Mouse (Mus musculus): ENCODE results near the gene Agpat4.

- TF ChIP-seq CTCF (IDR thresholded peaks at IDR 0.05; ENCODE audit: borderline replicate concordance, extremely low read depth, insufficient read depth, insufficient read length) (no peak), POLR2A (IDR thresholded peaks at IDR 0.05; ENCODE audit: borderline replicate concordance, extremely low read depth, insufficient read depth, insufficient read length, poor library complexity, severe bottlenecking) (no peak)
Measured at GRCm38 (mm10) chr17:12223682-12224081, 105.2 kb downstream of the Agpat4 start.

Data from brain, embryonic 14.5 days (tissue).